Mouse (Mus musculus): ENCODE data around the gene Alkal2. TPM values are rescaled to one million over a fixed set of nuclear protein-coding genes. Genes with fewer than 3 reads are reported as not detected.

The Alkal2 gene
- not detected in 3 replicates for total RNA-seq (2017)

- no peak for ATAC-seq (replicated peaks; ENCODE audit: insufficient number of reproducible peaks, low FRiP score, low TSS enrichment, poor library complexity, severe bottlenecking)
These were observed at the start of gene Alkal2 for GRCm38 (mm10) chr12:30883986-30884621. Gene Alkal2 (plus strand): TSS chr12:30884322.

DNA sequence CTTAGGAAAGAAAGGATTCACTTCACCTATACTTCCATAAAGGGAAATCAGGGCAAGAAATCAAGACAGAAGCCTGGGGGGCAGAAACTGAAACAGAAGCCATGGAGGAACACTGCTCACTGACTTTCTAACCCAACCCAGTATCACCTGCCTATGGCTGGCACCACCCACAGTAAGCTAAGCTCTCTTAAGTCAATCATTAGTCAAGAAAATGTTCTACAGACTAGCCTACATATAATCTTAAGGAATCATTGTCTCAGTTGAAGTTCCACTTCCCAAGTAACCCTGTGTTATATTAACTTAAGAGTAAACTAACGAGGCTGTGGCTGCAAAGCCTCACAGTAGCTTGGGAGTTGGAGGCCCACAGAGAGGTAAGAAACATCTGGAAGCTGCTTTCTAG is 35.6 kb upstream of the Alkal2 start:
- no peak for ATAC-seq (replicated peaks; ENCODE audit: insufficient number of reproducible peaks, low FRiP score, low TSS enrichment, poor library complexity, severe bottlenecking)

DNA sequence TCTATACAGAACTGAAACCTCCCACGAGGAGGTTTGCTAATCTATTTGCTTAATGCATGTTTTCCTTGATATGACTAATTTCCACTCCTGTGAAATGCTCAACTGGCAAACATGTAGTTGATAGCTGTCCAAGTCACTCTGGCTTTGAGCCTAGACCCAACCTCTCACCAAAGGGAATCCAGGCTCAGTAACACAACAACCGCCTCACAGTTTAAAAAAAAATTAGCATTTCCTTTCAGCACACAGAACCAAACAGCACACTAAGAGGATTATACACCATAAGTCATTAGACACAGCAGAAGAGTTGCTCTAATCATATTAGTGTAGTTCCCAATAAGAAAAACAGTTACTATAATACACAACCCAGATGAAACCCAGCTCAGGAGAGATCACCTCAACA is 33.2 kb upstream of the Alkal2 start:
- no peak for ATAC-seq (replicated peaks; ENCODE audit: insufficient number of reproducible peaks, low FRiP score, low TSS enrichment, poor library complexity, severe bottlenecking)

- no peak for ATAC-seq (replicated peaks; ENCODE audit: insufficient number of reproducible peaks, low FRiP score, low TSS enrichment, poor library complexity, severe bottlenecking)
These were observed 32.3 kb upstream of the Alkal2 start for GRCm38 (mm10) chr12:30851871-30852270.

DNA sequence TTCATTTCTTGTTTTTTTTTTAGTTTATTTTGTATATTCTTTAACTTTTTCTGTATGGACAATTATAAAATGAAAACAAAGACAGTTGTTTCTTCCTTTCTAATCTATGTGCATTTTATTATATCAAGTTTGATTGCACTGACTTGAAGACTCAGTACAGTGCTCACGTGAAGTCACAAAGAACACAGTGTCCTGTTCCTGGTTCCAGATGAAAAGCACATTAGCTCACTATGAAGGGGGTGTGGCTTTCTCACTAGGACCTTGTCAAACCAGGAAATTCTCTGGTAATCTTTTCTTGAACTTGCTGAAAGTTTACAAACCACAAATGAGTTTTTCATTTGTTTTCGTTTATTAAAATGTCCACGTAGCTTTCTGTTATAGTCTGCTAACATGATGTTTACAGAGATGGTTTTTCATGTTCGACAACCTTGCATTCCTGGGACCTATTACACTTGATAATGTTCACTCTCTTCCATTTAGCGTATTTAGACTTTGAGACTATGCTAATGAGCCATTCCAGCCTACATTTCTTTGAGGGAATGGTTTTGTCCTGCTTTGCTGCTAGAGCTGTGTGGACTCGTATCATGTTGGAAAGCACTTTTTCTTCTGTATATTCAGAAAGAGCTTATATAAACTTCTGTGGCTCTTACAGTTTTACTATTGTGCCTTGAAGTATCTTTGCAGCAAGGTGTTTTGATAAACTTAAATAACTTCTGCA is 28.5 kb upstream of the Alkal2 start:
- no peak for ATAC-seq (replicated peaks; ENCODE audit: insufficient number of reproducible peaks, low FRiP score, low TSS enrichment, poor library complexity, severe bottlenecking)

GRCm38 (mm10) chr12:30856172-30856571 is 27.9 kb upstream of the Alkal2 start:
- ATAC-seq (replicated peaks; ENCODE audit: insufficient number of reproducible peaks, low FRiP score, low TSS enrichment, poor library complexity, severe bottlenecking), result no peak

GRCm38 (mm10) chr12:30864347-30864746 is 19.8 kb upstream of the Alkal2 start:
- no peak for ATAC-seq (replicated peaks; ENCODE audit: insufficient number of reproducible peaks, low FRiP score, low TSS enrichment, poor library complexity, severe bottlenecking)

GRCm38 (mm10) chr12:30865781-30866180 is 18.3 kb upstream of the Alkal2 start:
- no peak for ATAC-seq (replicated peaks; ENCODE audit: insufficient number of reproducible peaks, low FRiP score, low TSS enrichment, poor library complexity, severe bottlenecking)

DNA sequence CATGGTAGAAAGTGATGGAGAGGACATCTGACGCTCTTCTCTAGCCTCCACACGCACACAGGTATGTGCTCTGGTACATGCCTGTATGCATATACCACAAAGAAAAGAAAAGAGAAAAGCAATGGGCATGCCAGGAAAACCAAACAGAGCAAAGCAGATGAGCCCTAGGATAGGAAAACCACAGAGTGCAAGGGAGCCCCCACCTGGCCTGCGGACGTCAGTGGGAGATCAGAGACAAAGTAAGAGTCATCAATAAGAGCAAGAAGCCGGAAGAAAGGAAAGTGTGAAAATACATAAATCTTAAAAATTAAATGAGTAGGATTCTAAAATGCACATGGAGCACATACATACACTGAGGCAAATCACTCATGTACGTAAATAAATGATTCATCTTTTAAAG is 4.7 kb upstream of the Alkal2 start:
- no peak for ATAC-seq (replicated peaks; ENCODE audit: insufficient number of reproducible peaks, low FRiP score, low TSS enrichment, poor library complexity, severe bottlenecking)

- no peak for ATAC-seq (replicated peaks; ENCODE audit: insufficient number of reproducible peaks, low FRiP score, low TSS enrichment, poor library complexity, severe bottlenecking)
These were observed 533 bp upstream of the Alkal2 start for GRCm38 (mm10) chr12:30883592-30883985.

DNA sequence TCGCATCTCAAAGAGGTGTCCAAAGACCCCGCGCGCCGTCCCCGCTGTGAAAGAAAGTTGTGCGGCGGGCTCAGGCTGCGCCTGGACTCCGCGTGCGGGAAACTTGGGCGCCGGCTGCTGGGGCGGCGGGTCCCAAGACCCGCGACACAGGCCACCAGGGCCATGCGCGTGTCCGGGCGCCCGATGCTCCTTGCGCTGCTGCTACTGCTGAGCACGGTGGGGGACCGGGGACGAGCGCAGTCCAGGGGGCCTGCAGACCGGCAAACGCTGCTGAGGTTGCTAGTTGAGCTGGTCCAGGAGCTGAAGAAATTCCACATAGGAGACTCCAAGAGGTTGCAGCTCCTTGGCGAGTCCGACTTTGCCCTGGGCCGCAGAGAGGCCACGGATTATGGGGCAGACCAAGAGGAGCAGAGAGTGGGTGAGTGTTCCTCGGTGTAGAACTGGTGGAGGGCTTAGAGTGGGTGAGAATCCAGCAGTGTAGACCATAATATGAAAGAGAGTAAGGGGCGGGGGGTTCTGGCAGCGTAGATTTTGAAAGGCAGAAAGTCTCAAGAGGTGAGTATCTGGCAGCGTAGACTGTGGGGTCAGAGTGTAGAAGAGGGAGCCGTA is 604 bp downstream of the Alkal2 start:
- no peak for ATAC-seq (replicated peaks; ENCODE audit: insufficient number of reproducible peaks, low FRiP score, low TSS enrichment, poor library complexity, severe bottlenecking)

DNA sequence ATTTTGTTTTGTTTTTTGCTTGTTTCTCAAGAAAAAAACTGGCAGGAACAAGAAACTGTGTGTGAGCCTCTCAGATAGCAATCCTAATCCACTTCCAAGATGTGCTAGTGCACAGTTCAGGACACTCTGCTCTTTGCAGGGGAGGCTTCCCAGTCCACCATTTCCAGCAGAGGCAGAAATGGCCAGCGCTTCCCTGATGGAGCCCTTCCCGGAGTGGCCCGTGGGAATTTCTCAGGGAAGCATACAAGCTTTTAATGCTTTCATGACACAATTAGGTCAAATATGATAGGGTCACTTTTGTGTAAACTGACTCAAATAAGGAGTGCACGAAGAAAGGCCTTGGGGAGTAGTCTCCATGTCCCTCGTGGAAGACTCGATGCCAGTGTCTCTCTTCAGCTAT is 1.8 kb downstream of the Alkal2 start:
- ATAC-seq (replicated peaks; ENCODE audit: insufficient number of reproducible peaks, low FRiP score, low TSS enrichment, poor library complexity, severe bottlenecking), result no peak

DNA sequence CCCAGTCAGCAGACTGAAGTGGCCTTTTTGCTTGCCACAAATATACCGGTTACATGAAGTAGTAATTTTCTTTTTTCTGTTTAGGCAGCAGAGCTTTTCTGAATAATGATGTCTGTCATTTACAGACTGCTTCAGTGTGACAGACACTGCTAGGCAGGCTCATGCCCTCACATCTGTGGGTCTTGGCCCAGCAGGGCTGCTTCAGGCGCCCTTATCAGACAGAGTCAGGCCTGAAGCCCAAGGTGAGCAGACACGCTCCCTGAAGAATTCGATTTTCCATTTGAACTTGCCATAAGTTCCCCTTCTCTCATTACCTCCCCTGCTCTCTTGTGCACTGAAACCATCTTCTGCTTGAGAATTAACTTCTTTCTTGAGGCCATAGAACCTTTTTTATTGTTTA is 3.9 kb downstream of the Alkal2 start:
- ATAC-seq (replicated peaks; ENCODE audit: insufficient number of reproducible peaks, low FRiP score, low TSS enrichment, poor library complexity, severe bottlenecking), result no peak

GRCm38 (mm10) chr12:30890067-30890466 is 5.9 kb downstream of the Alkal2 start:
- no peak for ATAC-seq (replicated peaks; ENCODE audit: insufficient number of reproducible peaks, low FRiP score, low TSS enrichment, poor library complexity, severe bottlenecking)

DNA sequence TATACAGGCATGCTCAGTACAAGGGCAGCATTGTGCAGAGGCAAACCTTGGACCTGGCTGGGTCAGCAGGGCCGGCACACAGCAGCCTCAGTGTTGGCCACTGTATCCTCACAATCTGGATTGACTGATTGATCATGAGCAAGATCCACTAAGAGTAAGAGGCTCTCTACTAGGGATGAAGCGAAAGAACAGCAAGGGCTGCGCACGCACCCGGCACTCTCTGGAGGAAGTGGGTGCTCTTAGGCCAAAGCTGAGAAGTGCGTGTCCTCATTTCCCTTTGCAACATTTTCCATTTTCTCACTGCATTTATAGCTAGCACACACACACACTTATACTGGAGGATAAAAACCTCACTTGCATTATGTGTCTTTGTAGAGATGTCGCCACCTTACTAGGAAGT is 7.3 kb downstream of the Alkal2 start:
- ATAC-seq (replicated peaks; ENCODE audit: insufficient number of reproducible peaks, low FRiP score, low TSS enrichment, poor library complexity, severe bottlenecking), result no peak

GRCm38 (mm10) chr12:30897039-30897438 is 12.9 kb downstream of the Alkal2 start:
- ATAC-seq (replicated peaks; ENCODE audit: insufficient number of reproducible peaks, low FRiP score, low TSS enrichment, poor library complexity, severe bottlenecking), result no peak

DNA sequence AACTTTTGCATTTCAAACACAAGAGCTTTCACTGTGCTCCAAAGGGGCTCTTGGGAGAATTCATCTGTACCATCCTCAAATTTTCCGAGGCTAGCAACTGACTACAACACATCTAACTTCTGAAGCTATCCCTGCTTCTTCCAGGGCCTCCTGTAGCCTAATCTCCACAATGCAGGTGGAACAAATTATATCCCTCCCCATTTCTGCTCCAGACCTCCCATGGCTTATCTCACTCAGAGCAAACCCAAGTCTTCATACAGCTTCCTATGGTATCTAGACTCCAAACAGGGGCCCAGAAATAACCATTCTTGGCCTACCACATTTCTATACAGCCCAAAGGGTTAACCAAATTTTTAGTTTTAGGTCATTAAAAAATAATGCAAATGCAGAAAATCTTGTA is 24.5 kb downstream of the Alkal2 start:
- no peak for ATAC-seq (replicated peaks; ENCODE audit: insufficient number of reproducible peaks, low FRiP score, low TSS enrichment, poor library complexity, severe bottlenecking)

DNA sequence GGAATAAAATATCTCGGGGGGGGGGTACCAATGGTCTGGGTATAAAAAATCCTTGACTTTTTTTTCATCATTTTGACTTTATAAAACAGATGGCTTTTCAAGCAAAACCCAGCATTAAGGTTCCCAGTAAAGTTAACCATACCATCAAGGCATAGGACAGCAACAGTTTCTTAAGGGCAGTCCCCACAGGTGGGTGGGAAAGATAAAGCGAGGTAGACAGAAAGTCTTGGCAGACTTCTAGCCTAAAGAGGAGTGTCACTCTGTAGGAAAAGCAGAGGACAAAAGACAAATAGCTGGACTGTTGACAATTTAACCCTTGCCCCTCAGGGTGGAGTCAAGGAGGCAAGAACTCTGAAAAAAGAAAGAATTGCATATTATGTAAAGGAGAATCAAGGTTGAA is 25.8 kb downstream of the Alkal2 start:
- ATAC-seq (replicated peaks; ENCODE audit: insufficient number of reproducible peaks, low FRiP score, low TSS enrichment, poor library complexity, severe bottlenecking), result no peak

DNA sequence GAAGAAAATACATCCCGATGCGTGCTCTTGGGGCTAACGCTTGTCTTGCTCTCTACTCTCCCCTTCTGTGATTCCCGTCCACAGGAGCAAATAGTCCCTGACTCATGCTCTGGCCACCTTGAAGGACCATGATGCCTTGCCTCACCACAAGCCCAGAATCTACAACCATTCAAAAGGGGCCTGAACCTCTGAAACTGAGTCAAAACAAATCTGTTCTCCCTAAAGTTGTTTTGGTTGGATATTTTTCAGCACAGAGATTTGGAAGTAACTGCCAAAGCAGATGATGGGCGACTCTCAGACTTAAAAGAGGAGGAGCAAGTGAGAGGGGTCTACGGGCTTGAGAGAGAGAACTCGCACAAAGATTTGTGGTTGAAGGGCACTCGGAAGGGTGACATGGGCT is 26.7 kb downstream of the Alkal2 start:
- no peak for ATAC-seq (replicated peaks; ENCODE audit: insufficient number of reproducible peaks, low FRiP score, low TSS enrichment, poor library complexity, severe bottlenecking)

Data from monocyte, adult 5-6 weeks (primary cell).